Mouse (Mus musculus): ENCODE data around the gene Thbs3.
"Not testable (repeated sequence)": the region's sequence is repeated elsewhere in the genome, so short reads cannot be mapped to it uniquely, and the experiment has no call there.

Gene Thbs3

DNA sequence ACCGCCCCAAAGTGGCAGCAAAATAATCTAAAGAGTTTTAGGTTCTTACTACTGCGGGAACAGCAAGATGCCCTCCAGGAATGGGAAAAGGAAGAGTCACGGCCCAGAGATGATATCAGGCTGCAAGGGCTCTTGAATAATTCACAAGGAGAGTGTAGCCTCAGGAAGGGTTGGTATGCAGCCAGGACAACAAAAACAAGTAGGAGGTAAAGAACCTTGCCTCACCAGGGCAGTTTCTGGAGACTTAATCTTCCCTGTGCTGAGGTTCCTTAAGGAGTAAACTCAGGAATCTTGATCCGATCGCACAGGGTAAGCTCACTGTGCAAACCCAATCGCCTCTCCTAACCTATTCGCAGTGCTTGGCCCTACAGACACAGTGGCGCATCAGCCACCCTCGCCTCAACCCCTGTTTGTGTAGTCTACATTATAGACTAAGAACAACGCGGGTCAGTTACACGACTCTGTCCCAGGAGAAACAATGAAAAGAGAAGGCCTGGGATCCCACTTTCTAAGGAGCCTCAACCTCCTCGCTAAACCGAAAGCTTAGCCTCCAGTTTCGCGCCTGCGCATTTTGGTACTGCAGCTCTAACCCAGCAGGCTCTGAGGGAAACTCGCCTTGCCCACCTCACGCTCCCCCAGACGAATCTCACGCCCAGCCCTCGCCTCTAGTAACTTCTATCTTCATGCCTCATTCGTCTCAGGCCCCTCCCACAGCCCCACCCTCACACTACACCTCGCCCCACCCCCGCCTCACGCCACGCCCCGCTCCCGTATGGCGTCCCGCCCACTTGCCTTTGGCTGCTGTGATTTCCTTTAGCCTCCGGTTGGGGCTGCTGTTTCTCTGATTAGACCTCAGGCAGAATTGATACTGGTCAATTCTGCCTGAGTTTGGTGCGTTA lies 18.8 kb upstream of the Thbs3 start:
- peak; percentile 79 to 80 for DNase-seq (ENCODE audit: low spot score in 2 of 2)

DNA sequence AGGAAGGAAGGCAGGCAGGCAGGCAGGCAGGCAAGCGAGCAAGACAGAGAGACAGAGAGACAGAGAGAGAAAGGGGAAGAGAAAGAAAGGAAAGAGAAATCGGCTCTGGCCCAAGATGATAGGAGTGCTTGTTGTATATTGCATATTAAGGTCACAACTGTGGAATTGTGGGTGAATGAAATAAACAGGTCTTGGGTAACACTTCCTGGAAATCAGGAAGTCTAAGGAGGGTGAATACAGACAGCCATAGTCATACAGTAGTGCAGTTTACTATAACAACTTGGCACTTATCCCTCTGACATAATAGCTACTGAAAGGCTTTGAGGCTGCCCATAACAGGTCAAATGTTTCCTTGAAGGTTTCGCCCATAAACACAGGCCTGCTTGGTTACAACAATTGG lies 15.1 kb upstream of the Thbs3 start:
- no peak for DNase-seq (ENCODE audit: low spot score in 2 of 2)

DNA sequence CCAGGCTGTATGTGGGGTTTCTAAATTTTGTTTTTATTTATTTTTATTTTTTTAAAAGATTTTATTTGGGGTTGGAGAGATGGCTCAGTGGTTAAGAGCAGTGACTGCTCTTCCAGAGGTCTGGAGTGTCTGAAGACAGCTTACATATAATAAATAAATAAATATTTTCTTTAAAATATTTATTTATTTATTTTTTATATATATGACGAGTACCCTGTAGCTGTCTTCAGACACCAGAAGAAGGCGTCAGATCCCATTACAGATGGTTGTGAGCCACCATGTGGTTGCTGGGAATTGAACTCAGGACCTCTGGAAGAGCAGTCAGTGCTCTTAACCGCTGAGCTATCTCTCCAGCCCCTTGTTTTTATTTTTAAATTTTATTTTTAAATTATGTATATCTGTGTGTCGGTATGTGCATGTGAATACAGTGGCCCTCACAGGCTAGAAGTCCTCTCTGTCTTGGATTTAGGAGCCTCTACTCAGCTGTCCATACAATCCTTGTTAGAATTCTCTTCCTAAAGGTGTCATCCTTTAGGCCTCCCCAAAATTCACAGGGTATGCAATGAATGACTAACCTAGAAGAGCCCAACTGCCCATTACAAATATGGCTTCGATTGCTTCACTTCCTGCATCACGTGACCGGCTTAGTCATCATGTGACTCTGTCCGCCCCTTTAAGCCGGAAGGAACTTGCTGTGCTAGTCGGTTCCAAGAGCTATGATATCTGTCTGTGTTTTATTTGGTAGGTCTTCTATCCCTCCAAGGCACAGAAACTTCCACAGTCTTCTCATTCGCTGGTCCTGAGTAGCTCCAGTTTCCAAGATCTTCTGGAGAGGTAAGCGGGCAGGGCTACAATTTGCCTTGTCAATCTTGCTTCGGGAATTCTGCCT lies 12.5 kb upstream of the Thbs3 start, which contains the start of gene Gba:
Gene Gba (plus strand): TSS at position 676 of the 889 bp plus-strand sequence.
- DNase-seq (ENCODE audit: low spot score in 2 of 2), result peak in 1 of 2 experiments; percentile 83

DNA sequence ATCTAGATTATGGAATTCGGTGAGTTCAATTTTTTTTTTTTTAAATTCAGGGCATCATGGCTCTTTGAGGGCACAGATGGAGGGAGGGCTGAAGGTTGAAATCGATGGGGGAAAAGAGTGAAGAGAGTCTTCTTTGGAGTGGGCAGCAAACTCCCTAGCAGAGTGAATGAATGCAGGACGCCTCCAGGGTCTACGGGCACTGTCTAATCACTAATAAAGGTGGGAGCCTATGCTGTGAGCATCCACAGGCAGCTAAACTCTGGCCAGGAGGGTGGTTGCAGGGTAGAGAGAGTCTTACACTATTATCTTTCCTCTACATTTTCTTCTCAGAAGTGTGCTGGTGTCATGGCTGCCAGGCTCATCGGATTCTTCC lies 11.9 kb upstream of the Thbs3 start:
- no peak for DNase-seq (ENCODE audit: low spot score in 2 of 2)

DNA sequence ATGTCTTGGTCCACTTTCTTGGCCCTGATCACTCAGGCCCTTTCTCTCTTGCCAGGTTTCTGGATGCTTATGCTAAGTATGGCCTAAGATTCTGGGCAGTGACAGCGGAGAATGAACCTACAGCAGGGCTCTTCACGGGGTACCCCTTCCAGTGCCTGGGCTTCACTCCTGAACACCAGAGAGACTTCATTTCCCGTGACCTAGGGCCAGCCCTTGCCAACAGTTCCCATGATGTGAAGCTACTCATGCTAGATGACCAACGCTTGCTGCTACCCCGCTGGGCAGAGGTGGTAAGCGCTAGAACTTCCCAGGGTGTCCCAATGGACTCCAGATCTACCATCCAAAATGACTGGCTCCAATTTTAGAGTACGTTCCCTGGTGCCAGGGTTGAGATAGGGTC lies 8.9 kb upstream of the Thbs3 start:
- peak in 1 of 2 experiments; percentile 6 for DNase-seq (ENCODE audit: low spot score in 2 of 2)

DNA sequence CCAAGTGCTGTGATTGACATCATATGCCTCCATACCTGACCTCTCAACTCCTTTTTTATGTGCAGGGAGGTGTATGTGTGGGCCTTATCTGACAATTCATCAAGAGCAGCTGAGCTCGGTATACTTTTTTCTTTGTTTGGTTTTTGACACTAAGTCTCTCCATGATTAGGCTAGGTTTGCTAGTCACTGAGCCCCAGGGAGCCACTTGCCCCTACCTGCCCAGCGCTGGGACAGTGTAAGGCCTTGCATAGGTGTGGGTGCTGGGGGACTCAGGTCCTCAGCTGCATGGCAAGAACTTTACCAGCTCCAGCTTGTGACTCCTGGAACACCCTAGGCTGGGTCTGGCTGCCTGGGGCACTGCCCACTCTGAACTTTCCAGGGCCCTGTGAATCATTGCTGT lies 8.3 kb upstream of the Thbs3 start:
- DNase-seq (ENCODE audit: low spot score in 2 of 2), result no peak

DNA sequence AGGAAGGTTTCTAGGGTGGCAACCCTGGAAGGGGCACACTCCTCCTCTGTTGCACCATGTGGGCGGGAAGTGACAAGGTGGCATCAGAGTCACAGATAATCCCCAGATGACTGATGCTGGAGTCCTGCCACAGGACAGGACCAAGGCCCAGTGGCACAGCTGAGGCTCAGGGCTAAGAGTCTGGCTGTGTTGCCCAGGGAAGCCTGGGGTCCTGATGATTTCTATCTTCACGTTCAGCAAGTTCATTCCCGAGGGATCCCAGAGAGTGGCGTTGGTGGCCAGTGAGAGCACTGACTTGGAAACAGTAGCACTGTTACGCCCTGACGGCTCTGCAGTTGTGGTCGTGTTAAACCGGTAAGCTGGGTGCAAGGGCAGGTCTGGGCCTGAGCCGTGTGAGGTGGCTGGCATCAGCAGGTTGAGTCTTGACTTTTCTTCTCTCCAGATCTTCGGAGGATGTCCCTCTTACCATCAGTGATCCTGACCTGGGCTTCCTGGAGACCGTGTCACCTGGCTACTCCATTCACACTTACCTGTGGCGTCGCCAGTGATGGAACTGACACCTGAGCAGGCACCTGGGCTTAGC lies 6.8 kb upstream of the Thbs3 start:
- DNase-seq (ENCODE audit: low spot score in 2 of 2), result no peak

DNA sequence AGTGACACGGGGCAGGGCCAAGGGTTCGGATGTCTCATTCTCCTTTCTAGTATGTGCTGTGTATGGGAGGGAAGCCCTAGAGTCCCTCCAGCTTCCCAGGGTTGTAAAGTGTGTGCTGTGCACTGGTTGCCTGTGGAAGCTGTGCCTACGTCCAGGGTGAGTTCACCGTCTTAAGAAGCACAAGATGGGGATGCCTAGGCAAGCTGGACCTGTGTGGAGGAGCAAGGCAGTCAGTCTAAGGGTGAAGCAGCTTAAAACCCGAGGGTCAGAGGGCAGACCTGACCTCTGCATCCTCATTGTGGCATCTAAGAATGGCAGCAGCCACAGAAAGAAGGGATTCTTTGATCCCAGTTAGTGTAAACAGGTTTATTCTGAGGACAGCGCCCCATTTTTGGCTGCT lies 6.2 kb upstream of the Thbs3 start:
- DNase-seq (ENCODE audit: low spot score in 2 of 2), result no peak

DNA sequence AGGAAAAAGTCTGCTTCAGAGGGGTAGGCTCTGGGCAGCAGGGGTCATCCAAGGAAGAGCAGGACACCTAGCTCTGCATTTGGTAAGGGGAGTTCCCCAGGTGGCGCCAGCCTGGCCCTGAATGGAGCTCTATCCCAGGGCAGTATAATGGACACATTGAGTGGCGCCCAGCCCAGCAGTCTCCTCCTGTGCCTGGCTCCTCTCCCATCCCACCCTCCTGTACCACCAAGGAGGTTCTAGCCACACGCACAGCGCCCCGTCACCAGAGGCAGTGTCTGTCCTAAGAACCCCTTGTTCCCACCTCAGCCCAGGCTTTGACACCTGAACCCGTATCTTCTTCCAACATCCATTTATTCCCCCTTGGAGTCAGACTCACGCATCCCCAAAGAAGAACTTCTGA lies 5.2 kb upstream of the Thbs3 start:
- no peak for DNase-seq (ENCODE audit: low spot score in 2 of 2)

DNA sequence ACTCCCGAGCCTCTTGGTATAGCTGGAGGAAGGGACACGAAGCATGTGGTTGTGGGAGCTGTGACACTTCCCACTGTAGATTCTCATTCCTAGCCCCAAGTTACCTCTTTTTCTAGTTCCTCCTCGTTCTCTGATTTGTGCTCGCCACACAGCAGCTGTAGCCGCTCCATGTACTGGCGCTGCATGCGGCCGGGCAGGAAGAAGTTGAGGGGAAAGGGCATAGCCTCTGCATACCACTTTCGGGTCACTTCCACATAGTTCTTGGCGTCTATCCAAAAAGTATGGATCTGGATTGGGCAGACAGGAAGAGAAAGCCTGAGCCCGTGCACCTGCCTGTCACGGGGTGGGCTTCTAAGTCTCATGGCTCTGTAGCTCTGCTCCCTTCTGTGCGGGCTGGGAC lies 4.8 kb upstream of the Thbs3 start:
- peak in 1 of 2 experiments; percentile 8 for DNase-seq (ENCODE audit: low spot score in 2 of 2)

DNA sequence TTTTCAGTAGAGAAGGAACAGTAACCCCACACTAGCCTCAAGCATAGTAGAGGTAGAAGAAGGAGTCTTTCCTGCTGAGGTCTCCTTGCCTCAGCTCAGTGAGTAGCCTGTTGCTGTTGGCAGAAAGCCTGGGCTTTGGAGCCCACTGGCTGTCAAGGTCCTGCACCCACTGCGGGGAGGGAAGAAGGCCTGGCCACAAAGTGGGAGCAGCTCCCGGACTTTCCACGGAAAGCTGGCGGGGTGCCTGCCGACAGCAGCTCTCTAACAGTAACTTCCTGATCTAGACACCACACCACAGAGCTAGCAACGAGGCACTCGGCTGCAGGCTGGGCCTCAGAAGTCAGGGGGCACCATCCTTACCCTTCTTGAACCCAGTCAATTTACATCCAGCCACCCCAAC lies 4.2 kb upstream of the Thbs3 start:
- DNase-seq (ENCODE audit: low spot score in 2 of 2), result peak in 1 of 2 experiments; percentile 30

DNA sequence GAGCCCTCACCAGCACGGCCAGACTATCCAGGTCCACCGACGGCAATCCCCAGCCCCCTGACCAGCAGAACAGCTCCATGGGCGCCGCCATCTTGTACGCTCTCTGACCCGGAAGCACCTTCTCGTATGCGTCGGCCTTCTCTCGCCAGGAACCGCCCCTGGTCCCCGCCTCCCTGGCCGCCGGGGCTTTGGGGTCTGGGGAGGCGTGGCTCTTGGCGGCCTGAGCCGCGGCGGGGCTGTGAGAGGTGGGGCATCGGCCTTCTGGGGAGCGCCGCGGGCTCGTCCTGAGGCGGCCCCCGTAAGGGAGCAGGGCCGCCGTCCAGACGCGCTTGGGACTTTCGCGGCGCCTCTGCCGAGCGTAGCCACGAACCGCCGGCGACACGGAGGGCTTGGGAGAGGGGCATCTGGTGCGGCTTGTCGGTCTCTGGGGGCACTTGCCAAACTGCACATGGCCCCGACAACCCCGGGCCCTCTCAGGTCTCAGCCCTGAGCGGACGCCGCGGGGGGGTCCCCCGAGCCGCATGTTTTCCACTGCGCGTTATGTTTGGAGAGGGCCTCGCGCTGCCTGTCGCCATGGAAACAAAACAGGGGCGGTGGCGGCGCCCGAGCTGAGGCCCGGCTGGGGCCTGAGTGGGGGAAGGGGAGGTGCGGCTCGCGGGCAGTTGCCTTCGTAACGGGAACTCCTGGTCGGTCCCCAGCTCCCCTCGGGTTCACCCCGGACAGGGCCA lies 1.0 kb upstream of the Thbs3 start:
- peak; percentile 86 to 90 for DNase-seq (ENCODE audit: low spot score in 2 of 2)

DNA sequence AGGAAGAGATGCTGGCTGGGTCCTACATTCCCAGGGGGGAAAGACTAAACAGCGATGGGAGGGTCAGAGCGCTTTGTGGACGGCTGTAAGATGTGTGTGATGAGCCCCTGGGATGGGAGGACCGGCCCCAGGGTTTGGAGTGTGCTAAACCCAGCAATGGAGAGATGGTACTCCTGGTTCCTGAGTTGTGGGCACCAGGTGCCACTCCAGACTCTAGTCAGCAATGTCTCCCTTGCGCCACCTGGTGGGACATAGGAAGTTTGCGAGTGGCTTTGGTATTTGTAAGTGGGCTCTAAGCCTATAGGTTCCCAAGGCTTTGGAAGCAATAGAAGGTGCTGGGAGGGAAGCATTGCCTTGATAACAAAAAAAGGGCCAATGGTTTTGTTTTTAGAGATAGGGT lies 873 bp downstream of the Thbs3 start:
- DNase-seq (ENCODE audit: low spot score in 2 of 2), result peak; percentile 74 to 81

DNA sequence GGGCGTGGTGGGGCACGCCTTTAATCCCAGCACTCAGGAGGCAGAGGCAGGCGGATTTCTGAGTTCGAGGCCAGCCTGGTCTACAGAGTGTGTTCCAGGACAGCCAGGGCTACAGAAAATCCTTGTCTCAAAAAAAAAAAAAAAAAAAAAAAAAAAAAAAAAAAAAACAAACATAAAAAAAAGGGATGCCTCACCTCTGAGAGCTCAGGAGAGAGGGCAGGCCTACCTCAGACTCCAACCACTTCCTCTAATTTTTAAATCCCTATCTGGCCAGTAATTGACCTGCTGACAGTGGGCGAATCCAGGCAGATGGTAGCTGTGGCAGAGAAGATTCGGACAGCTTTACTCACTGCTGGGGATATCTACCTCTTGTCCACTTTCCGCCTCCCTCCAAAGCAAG lies 1.4 kb downstream of the Thbs3 start:
- DNase-seq (ENCODE audit: low spot score in 2 of 2), result not testable (repeated sequence)

DNA sequence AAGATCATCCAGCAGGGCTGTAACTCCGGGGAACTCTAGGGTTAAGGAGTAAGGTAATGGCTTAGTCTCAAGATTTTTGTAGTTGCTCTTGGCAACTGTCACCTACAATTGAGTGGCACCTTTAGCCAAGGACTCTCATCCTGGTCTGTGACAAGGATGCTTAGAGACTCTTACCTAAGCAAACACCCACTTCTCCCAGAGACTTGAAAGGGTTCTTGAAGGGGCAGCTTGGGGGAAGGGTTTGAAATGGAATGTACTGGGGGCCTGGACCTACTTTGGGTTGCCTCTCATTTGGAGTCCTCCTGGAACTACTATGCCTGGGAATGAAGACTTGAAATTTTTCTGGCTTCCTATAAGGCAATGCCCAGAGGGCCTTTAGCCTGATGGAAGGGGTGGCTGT lies 3.3 kb downstream of the Thbs3 start:
- DNase-seq (ENCODE audit: low spot score in 2 of 2), result no peak

DNA sequence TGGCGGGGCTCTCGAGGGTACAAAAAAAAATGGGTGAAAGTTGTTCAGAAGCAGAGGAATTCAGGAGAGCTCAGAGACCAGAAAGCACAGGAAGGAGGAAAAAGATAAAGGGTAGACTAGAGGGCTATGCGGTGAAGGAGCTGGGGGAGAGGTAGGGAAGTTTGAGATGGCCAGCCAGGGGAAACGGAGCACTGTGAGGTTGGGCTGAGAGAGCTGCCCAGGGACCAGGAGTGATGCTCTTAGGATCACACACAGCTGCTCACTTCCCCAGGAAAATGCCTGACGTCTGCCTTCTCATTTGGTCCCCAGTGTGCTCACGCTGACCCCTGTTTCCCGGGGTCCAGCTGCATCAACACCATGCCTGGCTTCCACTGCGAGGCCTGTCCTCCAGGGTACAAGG lies 4.6 kb downstream of the Thbs3 start:
- no peak for DNase-seq (ENCODE audit: low spot score in 2 of 2)

DNA sequence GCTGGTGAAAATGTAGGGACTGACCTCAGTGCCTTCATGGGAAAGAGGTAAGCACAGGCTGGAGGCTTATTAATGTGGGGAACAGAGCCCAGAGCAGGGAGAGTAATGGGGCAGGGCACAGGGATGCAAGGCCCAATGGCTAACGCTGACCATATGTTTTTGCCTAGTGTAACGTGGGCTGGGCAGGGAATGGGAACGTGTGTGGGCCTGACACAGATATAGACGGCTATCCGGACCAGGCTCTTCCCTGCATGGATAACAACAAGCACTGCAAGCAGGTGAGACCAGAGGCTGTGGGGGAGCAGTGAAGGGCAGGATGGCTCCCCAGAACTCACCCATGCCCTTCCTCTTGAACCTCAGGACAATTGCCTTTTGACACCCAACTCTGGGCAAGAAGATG lies 6.2 kb downstream of the Thbs3 start:
- DNase-seq (ENCODE audit: low spot score in 2 of 2), result no peak

DNA sequence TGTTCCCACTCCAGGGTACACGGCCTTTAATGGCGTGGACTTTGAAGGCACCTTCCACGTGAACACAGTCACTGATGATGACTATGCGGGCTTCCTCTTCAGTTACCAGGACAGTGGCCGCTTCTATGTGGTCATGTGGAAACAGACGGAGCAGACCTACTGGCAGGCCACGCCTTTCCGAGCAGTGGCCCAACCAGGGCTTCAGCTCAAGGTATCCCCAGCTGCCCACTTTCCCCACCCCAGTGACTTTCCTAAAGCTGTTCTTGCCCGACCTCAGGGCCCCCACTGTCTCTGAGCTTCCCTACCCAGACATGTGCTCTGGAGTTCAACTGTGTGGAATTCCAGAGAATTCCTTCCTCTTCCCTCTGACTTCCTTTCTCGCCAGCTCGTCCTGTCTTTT lies 9.8 kb downstream of the Thbs3 start:
- no peak for DNase-seq (ENCODE audit: low spot score in 2 of 2)

DNA sequence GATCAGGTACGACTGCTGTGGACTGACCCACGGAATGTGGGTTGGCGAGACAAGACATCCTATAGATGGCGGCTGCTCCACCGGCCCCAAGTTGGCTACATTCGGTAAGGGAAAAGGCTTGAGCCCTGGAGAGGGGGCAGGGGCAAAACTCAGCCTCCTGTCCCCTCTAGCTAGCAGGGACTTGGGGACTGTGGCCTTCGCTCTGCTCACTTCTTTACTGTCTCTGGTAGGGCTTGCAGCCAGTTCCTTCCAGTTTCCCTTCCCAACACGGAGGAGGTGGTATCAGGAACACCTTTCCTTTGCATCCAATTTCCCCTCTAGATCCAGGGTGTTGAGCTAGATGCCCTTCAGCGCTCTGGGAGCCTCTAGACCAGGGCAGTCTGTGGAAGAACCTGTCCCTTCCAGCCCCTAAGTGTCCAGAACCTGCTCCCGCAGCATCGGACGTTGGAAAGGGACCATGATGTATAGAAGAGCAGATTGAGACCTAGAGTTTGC lies 10.4 kb downstream of the Thbs3 start:
- no peak for DNase-seq (ENCODE audit: low spot score in 2 of 2)

DNA sequence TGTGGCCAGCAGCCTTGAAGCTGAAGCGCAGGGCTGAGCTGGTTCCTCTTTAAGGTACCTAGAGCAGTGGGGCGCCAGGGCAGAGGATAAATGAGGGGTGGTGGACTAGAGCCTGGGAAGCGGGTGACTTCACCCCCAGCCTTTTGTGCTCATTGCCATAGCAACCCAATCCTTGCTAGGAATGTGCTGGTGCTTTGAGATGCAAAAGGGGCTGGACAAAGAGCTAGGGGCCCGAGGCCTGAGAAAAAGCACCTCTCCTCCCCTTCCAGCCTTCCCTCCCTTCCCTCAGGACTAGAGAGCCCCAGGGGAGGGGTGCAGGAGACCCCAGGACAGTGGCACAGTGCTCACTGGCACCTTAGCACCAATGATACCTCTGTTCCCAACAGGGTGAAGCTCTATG lies 10.9 kb downstream of the Thbs3 start:
- peak in 1 of 2 experiments; percentile 48 for DNase-seq (ENCODE audit: low spot score in 2 of 2)

DNA sequence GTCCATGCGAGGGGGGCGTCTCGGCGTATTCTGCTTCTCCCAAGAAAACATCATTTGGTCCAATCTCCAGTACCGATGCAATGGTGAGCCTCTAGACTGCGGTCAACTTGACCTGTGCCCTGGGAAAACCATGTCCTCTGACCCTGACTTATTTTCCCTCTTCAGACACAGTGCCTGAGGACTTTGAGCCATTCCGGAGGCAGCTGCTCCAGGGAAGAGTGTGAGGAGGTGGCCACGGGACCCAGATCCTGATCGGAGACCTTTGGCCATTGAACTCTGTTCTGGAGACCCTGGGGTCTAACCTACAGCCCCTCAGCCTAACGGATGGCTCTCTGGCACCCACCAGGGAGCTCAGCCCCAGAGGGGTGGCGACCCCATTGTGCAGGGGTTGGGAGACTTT lies 11.4 kb downstream of the Thbs3 start:
- DNase-seq (ENCODE audit: low spot score in 2 of 2), result no peak
